Mouse (Mus musculus): ENCODE data around the gene Cwc27. TPM values are rescaled to one million over a fixed set of nuclear protein-coding genes. Genes with fewer than 3 reads are reported as not detected.

The Cwc27 gene
- polyA plus RNA-seq (2012; fragmentation: generic; extraction: Trizol), result 5.4 TPM

GRCm38 (mm10) chr13:104816635-104817571 is at the start of gene Cwc27:
Gene Cwc27, minus strand, starts transcription at chr13:104817142.
- no peaks in the 10 kb centered on the region for H3K27me3 ChIP-seq (ENCODE audit: control insufficient read depth, insufficient read depth, insufficient read length)

DNA sequence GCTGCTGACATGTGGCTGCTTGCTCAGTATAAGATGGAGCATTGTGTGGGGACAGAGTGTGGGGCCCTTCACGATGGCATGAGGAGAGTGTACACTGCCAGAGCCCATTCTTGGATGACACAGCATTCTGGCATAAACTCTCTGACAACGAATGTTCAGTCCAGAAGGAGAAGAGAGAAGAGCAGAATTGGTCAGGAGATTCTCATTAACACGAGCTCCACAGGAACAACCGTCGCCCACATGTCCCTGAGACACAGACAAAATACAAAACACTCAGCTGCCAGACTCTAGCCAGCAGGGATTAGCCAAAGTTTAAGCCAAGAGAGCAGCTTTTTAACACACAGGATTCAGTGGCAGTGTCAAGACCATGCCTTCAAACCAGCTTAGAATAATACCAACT is 49.8 kb upstream of the Cwc27 start:
- no peak for TF ChIP-seq TCF3 (IDR thresholded peaks at IDR 0.05; ENCODE audit: insufficient read length, low read depth)
- TF ChIP-seq MYOG (IDR thresholded peaks at IDR 0.05; ENCODE audit: control insufficient read depth in 1 of 3, insufficient read depth in 1 of 3, insufficient read length in 2 of 3, low read depth in 2 of 3), result no peak
- no peak for TF ChIP-seq MYOD1 (IDR thresholded peaks at IDR 0.05; ENCODE audit: control insufficient read depth in 1 of 3, insufficient read length in 2 of 3, low read depth in 2 of 3)
- TF ChIP-seq REST (IDR thresholded peaks at IDR 0.05; ENCODE audit: insufficient read depth, insufficient read length), result no peak
- TF ChIP-seq POLR2AphosphoS2 (IDR thresholded peaks at IDR 0.05; ENCODE audit: insufficient read length, low read depth), result no peak
- TF ChIP-seq USF1 (IDR thresholded peaks at IDR 0.05; ENCODE audit: low read depth), result no peak
- no peak for TF ChIP-seq MAX (IDR thresholded peaks at IDR 0.05; ENCODE audit: low read depth)
- no peak for TF ChIP-seq CEBPB (IDR thresholded peaks at IDR 0.05; ENCODE audit: insufficient read depth, poor library complexity, severe bottlenecking)
- no peak for TF ChIP-seq POLR2A (IDR thresholded peaks at IDR 0.05; ENCODE audit: insufficient read length, low read depth)
- no peak for TF ChIP-seq E2F4 (IDR thresholded peaks at IDR 0.05; ENCODE audit: insufficient read depth)
- TF ChIP-seq SRF (IDR thresholded peaks at IDR 0.05; ENCODE audit: control insufficient read depth, insufficient read length, low read depth), result no peak
- no peak for TF ChIP-seq TCF12 (IDR thresholded peaks at IDR 0.05; ENCODE audit: insufficient read depth, poor library complexity, severe bottlenecking)
- Histone ChIP-seq H3K4me2 (ENCODE audit: low read depth) (no peak overlapping the region), H3K36me3 (ENCODE audit: control insufficient read depth, insufficient read depth) (no peaks in the 10 kb centered on the region), H3ac (ENCODE audit: control insufficient read depth, insufficient read length) (no peak overlapping the region), H3K79me2 (ENCODE audit: control insufficient read depth, insufficient read depth) (no peaks in the 10 kb centered on the region), H3K4me3 (no peak overlapping the region), H3K27me3 (ENCODE audit: control insufficient read depth, insufficient read depth, insufficient read length) (peaks cover 13% of the 10 kb centered on the region)

More at GRCm38 (mm10) chr13:104816635-104817571, at the start of gene Cwc27:
- peaks cover 25% of the 10 kb centered on the region for H3K79me2 ChIP-seq (ENCODE audit: control insufficient read depth, insufficient read depth)
- no peaks in the 10 kb centered on the region for H3K36me3 ChIP-seq (ENCODE audit: control insufficient read depth, insufficient read depth)
- no peak for TF ChIP-seq REST (IDR thresholded peaks at IDR 0.05; ENCODE audit: insufficient read depth, insufficient read length)
- no peak for TF ChIP-seq TCF3 (IDR thresholded peaks at IDR 0.05; ENCODE audit: insufficient read length, low read depth)
- peak in 1 of 3 experiments; percentile 48 for TF ChIP-seq MYOD1 (IDR thresholded peaks at IDR 0.05; ENCODE audit: control insufficient read depth in 1 of 3, insufficient read length in 2 of 3, low read depth in 2 of 3)
- peak in 1 of 3 experiments; percentile 63 for TF ChIP-seq MYOG (IDR thresholded peaks at IDR 0.05; ENCODE audit: control insufficient read depth in 1 of 3, insufficient read depth in 1 of 3, insufficient read length in 2 of 3, low read depth in 2 of 3)
- TF ChIP-seq TCF12 (IDR thresholded peaks at IDR 0.05; ENCODE audit: insufficient read depth, poor library complexity, severe bottlenecking), result no peak
- peak; percentile 69 for TF ChIP-seq POLR2A (IDR thresholded peaks at IDR 0.05; ENCODE audit: insufficient read length, low read depth)
- no peak for TF ChIP-seq MAX (IDR thresholded peaks at IDR 0.05; ENCODE audit: low read depth)
- no peak for TF ChIP-seq SRF (IDR thresholded peaks at IDR 0.05; ENCODE audit: control insufficient read depth, insufficient read length, low read depth)
- TF ChIP-seq CEBPB (IDR thresholded peaks at IDR 0.05; ENCODE audit: insufficient read depth, poor library complexity, severe bottlenecking), result no peak
- peak; percentile 58 for TF ChIP-seq POLR2AphosphoS2 (IDR thresholded peaks at IDR 0.05; ENCODE audit: insufficient read length, low read depth)
- TF ChIP-seq USF1 (IDR thresholded peaks at IDR 0.05; ENCODE audit: low read depth), result no peak
- TF ChIP-seq E2F4 (IDR thresholded peaks at IDR 0.05; ENCODE audit: insufficient read depth), result no peak
- peak within 1 kb of the TSS; percentile 92 for H3K4me2 ChIP-seq (ENCODE audit: low read depth)
- peak within 1 kb of the TSS; percentile 39 for H3ac ChIP-seq (ENCODE audit: control insufficient read depth, insufficient read length)
- H3K4me3 ChIP-seq, result peak within 1 kb of the TSS; percentile 96

DNA sequence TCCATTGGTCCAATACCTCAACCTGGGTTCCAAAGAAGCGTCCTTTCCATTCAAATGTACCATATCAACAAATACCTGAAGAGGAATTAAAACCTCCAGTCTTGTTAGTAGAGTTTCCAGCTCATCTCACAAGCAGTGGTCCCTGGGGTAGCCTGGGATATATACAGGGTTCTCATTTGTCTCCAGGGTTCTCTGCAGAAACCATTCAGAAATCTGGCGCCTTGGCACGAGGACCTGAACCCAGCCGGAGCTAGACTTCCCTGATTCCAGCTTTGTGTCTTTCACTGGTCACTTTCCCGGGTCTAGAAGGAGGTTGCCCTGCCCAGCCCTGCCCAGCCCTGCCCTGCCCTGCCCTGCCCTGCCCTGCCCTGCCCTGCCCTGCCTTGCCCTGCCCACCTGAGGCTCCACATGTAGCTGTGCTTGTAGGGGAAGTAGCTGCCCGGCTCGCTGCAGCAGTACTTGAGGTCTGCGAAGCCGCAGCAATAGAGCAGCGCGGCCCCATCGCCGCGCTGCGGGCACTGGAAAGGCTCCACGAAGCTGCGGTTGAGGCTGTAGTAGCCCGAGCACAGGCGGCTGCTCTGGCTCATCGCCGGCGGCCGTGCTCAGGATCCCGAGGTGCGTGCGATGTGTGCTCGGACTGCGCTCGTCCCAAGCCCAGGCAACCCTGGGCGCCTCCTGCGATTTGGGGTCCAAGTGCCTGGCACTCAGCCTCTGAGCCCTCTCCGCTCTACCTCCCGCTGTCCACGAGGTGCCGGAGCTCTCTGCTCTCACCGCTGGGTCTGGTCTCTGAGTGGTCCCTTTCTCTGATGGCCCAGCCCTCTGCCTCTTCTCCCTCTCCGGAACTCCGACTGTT is 46.4 kb upstream of the Cwc27 start, which contains the start of gene Shisal2b:
Gene Shisal2b, minus strand, starts transcription at position 767 of the 853 bp plus-strand sequence.
- no peak for TF ChIP-seq TCF12 (IDR thresholded peaks at IDR 0.05; ENCODE audit: insufficient read depth, poor library complexity, severe bottlenecking)
- TF ChIP-seq SRF (IDR thresholded peaks at IDR 0.05; ENCODE audit: control insufficient read depth, insufficient read length, low read depth), result no peak
- TF ChIP-seq POLR2AphosphoS2 (IDR thresholded peaks at IDR 0.05; ENCODE audit: insufficient read length, low read depth), result no peak
- no peak for TF ChIP-seq REST (IDR thresholded peaks at IDR 0.05; ENCODE audit: insufficient read depth, insufficient read length)
- TF ChIP-seq POLR2A (IDR thresholded peaks at IDR 0.05; ENCODE audit: insufficient read length, low read depth), result no peak
- TF ChIP-seq MAX (IDR thresholded peaks at IDR 0.05; ENCODE audit: low read depth), result no peak
- Histone ChIP-seq H3ac (ENCODE audit: control insufficient read depth, insufficient read length) (no peak within 1 kb of the TSS), H3K4me2 (ENCODE audit: low read depth) (peak within 1 kb of the TSS; percentile 58), H3K27me3 (ENCODE audit: control insufficient read depth, insufficient read depth, insufficient read length) (peaks cover 26% of the 10 kb centered on the region), H3K36me3 (ENCODE audit: control insufficient read depth, insufficient read depth) (no peaks in the 10 kb centered on the region), H3K79me2 (ENCODE audit: control insufficient read depth, insufficient read depth) (no peaks in the 10 kb centered on the region), H3K4me3 (no peak within 1 kb of the TSS)

GRCm38 (mm10) chr13:104853645-104854044 is 36.7 kb upstream of the Cwc27 start:
- Histone ChIP-seq H3K79me2 (ENCODE audit: control insufficient read depth, insufficient read depth) (no peaks in the 10 kb centered on the region), H3K4me2 (ENCODE audit: low read depth) (no peak overlapping the region), H3K4me3 (no peak overlapping the region), H3ac (ENCODE audit: control insufficient read depth, insufficient read length) (no peak overlapping the region), H3K36me3 (ENCODE audit: control insufficient read depth, insufficient read depth) (no peaks in the 10 kb centered on the region), H3K27me3 (ENCODE audit: control insufficient read depth, insufficient read depth, insufficient read length) (peaks cover 12% of the 10 kb centered on the region)
- no peak for TF ChIP-seq CEBPB (IDR thresholded peaks at IDR 0.05; ENCODE audit: insufficient read depth, poor library complexity, severe bottlenecking)
- no peak for TF ChIP-seq MYOG (IDR thresholded peaks at IDR 0.05; ENCODE audit: control insufficient read depth in 1 of 3, insufficient read depth in 1 of 3, insufficient read length in 2 of 3, low read depth in 2 of 3)
